Mouse (Mus musculus) left cerebral cortex, postnatal 36 days (tissue): Measurements from ENCODE around the gene Hnrnpf. TPM values are rescaled to one million over a fixed set of nuclear protein-coding genes. Genes with fewer than 3 reads are reported as not detected.

Experiments
- DNase-seq, 2 experiments: peaks; one replicate each; pipeline ENCODE4 v3.0.0; 2021 to 2022; ENCODE audit warnings: low spot score in 2 of 2, mixed read lengths in 1 of 2
- intact Hi-C: fragments of 180-260 bp; cut with DNase I; formaldehyde crosslinking; loops from one replicate; pipeline ENCODE4 v1.15.1; 2025
- total RNA-seq, 2 experiments: library from RNA; stranded (reverse); gene quantifications; 2 replicates each; pipeline ENCODE4 v1.2.3; 2021

Gene Hnrnpf
- total RNA-seq, 2 experiments from 2014 or later: 122 to 123 TPM

DNA sequence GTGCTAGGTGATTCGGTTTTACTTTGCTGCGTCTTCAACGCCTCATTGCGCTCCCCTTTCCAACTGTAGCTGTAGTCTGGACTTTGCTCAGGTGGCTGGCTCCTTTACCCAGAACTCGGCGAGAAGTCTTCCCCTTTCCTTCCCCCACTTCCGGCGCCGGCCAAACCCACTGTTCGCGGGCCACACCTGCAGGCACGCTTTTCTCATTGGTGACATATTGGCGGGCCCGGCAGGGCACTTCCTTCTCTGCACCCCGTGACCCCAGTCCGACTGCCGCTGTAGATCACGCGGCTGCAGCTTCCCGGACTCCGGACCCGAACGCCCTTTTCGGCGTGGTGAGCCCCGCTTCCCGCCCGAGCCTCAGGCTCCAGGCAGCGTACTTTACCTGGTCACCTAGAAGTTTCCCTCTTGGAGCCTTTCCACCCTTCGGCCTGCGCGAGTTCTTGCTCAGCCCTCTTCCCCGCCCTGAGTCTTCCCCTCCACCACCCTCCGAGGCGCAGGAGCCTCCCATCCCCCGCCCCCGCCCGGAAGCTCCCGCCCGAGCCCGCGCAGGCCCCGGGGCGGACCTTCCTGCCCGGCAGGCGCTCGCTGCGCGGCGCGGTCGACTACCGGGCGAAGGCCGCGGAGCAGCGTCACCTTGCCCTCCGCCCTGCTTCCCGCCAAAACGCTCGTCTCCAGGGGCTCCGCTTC, 16.8 kb downstream of the Hnrnpf start:
- intact Hi-C loops: loop anchor here (1.0 kb wide), 1 partner anchor 38 kb away; no protein-coding TSS in a partner anchor
- peak; percentile 66 to 71 for DNase-seq

DNA sequence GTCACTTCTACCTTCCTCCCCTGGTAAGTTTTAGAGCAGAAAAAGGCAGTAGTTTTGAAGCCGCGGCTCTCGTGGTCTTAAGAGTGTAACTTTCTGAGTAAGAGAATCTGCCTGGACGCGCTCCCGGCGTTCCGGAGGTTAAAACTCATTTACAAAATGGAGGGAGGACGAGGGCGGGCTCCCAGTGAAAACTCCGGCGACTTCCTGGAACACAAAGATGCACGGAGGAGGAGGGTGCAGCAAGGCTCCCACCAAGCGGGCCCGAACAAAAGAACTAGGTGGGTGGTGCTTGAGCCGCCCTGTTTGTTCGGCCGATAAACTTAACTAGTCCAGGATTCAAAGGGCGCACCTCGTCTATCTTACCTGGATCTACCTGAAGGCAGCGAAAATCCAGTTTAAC, 17.5 kb downstream of the Hnrnpf start:
- intact Hi-C loops: loop anchor here (1.0 kb wide), 1 partner anchor 38 kb away; no protein-coding TSS in a partner anchor
- peak; percentile 45 to 53 for DNase-seq

DNA sequence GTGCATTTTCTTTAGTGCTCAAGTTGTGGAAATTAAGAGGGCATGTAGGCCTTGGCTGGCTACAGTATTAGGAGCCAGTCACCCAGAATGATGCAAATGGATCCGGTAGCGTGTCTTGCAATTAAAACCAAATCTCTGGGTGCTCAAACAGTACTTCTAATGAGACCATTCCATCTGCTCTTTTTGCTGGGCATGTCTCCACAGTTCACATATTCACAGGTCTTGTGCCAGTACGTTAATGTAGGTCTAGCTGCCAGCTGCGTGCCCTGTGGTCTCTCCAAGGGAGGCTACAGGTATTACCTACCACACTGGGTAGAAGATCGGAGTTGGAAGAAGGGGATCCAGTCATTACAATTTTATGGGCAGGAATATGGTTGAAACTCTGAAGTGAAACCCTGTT, 17.9 kb downstream of the Hnrnpf start:
- intact Hi-C loops: no loop called here
- DNase-seq: no peak

DNA sequence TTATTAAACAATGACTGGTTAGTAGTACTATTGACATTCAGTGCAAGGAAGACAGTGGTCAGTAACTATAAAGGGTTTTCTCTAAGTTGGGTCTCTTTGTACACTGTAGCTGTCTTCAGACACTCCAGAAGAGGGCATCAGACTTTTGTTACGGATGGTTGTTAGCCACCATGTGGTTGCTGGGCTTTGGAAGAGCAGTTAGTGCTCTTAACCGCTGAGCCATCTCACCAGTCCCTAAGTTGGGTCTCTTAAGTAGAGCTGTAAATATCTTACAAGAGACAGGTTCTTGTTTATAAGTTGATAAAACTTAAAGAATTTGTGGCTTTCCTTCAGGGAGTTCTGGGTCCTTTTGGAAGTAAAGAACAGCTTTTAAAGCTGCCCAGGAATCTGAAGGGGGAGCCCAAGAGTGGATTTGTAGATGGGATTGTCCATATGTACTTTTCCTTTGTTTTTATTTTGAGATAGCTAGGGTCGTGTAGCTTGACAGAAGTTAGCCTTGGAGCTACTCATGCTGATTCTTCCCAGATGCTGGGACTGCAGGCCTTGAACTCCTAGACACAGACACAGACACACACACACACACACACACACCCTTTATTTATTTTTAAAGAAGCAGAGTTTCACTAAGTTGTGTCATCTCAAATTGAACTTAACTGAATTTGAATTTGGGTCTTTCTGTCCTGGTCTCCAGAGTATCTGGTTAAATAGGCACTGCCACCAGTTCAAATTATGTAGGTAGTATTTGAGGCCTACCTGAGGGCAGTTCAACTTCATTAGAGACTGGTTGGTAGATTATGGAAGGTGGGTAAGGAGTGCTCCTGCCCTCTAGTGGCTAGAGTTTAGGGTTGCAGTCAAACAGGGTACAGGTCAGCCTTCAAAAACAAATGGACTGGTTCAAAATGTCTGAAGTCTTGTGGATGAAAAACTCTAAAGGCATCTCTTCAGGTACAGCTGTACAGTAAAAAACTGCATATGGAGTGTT, 20.8 kb downstream of the Hnrnpf start:
- DNase-seq: no peak
- intact Hi-C loops: no loop called here

GRCm38 (mm10) chr6:117922041-117922440, 21.9 kb downstream of the Hnrnpf start:
- intact Hi-C loops: no loop called here
- DNase-seq: no peak

- no peak for DNase-seq
- intact Hi-C loops: no loop called here
Measured at GRCm38 (mm10) chr6:117926871-117927491, 26.9 kb downstream of the Hnrnpf start.

- intact Hi-C loops: no loop called here
Measured at GRCm38 (mm10) chr6:117927955-117928354, 27.8 kb downstream of the Hnrnpf start.

GRCm38 (mm10) chr6:117928746-117929145, 28.6 kb downstream of the Hnrnpf start:
- DNase-seq: no peak

More at GRCm38 (mm10) chr6:117927955-117928354, 27.8 kb downstream of the Hnrnpf start:
- DNase-seq: no peak

DNA sequence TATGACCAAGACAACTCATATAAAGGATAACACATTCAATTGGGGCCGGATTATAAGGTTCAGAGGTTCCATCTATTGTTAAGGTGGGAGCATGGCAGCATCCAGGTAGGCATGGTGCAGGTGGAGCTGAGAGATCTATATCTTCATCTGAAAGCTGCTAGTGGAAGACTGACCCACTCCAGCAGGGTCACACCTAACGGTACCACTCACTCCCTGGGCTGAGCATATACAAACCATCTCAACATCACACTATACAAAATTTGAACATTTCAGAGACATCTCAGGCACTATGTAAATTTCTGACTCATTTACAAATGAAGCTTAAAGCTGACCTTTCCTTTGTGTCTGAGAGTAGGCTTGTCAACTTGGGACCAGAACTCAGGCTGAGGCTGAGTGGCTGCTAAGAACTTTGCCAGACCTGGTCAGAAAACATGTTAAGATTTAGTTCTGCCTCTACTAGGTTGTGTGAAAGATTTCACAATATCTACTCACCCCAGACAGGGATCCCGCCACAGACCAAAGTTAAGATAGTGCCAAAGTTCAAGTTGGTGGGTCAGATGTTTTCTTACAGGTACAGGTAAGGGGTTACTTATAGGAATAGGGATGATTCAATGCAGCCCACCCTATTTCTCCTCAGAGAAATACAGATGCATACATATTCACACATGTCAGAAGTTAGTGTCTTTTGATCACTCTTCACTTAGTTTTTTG, 30.0 kb downstream of the Hnrnpf start:
- intact Hi-C loops: loop anchor here (10.0 kb wide), 1 partner anchor 165 kb away; no protein-coding TSS in a partner anchor
- DNase-seq: no peak

More at GRCm38 (mm10) chr6:117928746-117929145, 28.6 kb downstream of the Hnrnpf start:
- intact Hi-C loops: no loop called here

GRCm38 (mm10) chr6:117932325-117933051, 32.4 kb downstream of the Hnrnpf start:
- intact Hi-C loops: loop anchor here (10.0 kb wide), 1 partner anchor 162 kb away; no protein-coding TSS in a partner anchor
- peak in 1 of 2 experiments; percentile 24 for DNase-seq

DNA sequence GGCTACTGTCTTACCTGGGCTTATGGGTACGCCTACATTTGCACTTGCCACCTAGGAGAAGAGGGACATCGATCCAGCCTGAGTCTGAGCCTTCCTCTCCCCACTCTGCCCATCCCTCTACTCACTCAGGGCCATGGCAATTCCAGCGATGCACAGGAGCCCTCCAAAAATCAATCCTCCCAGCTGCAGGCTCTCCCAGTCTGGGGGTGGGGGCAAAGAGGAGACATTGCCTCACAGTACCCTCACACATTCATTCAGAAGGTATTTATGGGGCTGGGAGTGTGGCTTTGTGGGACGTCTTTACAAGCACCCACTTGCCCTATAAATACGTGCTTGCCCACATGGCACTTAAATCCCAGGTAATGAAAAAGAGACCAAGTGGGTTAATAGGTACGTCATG, 34.2 kb downstream of the Hnrnpf start:
- DNase-seq: no peak
- intact Hi-C loops: loop anchor here (10.0 kb wide), 1 partner anchor 160 kb away; no protein-coding TSS in a partner anchor

- DNase-seq: no peak
- intact Hi-C loops: loop anchor here (5.0 to 10.0 kb wide), 2 partner anchors 131 to 159 kb away; no protein-coding TSS in a partner anchor
Measured at GRCm38 (mm10) chr6:117935681-117936612, 35.8 kb downstream of the Hnrnpf start.

DNA sequence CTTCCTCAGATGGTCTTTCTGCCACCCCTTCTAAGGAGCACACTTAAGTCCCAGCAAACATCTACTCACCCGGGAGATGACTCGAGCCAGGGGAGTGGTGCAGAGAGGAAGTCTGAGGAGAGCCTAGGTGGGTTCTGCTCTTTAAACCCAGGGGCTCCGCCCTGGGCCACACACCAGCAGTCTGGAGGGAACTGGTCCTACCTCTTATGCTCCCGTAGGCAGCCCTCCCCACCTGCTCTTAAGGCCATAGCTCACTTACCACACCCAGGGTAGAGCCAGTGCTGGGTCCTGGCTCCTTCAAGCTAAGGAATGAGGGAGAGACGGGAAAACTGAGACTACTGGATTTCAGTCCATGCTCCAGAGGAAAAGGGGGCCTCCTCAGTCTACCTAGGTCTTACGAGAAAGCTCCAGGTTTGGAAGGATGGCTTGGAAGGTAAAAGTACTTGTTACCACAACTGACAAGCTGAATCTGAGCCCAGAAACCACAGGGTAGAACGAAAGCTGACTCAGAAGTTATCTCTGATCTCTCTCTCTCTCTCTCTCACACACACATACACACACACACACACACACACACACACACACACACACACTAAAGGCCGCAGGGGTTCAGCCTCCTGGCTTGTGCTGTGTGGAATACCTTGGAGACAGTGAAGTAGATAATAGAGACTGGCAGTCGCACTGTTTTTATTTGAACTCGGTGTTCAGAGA, 37.3 kb downstream of the Hnrnpf start, which contains the start of gene Fxyd4:
Gene Fxyd4, minus strand, starts transcription at position 471 of the 711 bp plus-strand sequence.
- no peak for DNase-seq

GRCm38 (mm10) chr6:117938951-117939350, 38.8 kb downstream of the Hnrnpf start:
- intact Hi-C loops: loop anchor here (5.0 to 10.0 kb wide), 2 partner anchors 128 to 156 kb away; no protein-coding TSS in a partner anchor
- peak in 1 of 2 experiments; percentile 16 for DNase-seq

More for the DNA sequence above, 37.3 kb downstream of the Hnrnpf start, which contains the start of gene Fxyd4:
- intact Hi-C loops: loop anchor here (5.0 to 10.0 kb wide), 2 partner anchors 130 to 157 kb away; no protein-coding TSS in a partner anchor

DNA sequence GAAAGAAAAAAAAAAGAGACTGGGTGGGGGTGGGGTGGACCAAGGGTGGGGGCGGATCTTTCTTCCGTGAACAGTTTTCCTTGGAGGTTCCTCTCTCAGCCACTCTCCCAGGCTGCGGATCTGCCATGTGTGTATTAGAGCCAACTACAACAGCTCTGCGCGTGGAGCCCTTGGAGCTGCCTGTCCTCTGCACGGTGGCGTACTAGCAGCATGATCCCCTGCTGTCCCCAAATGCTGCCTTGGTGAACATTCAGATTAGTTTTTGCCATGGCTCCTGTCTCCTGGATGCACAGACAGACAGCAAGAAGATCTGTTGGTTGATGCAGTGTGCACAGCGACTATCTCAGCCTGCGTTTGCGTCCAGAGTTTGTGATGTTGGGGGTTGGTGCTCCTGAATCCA, 42.6 kb downstream of the Hnrnpf start:
- DNase-seq: peak in 1 of 2 experiments; percentile 30
- intact Hi-C loops: loop anchor here (5.0 kb wide), 1 partner anchor 70 kb away; the partner anchor contains the start of gene Rasgef1a

DNA sequence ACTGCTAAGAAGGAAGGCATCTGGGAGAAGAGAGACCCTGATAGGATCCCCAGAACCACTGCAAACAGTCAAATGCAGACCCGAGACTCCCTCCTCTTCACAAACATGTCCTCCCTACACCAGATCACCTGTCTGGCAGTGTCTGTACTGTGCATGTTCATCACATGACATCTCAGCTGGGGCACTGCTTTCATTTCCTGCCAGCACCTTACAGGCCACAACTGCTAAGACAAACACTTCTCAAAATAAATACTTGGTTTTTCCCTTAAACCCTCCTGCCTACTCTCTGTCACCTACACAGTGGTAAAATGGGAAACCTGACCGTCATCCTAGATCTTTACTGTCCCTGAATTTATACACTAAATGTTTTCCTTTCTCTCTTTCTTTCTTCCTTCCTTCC, 43.8 kb downstream of the Hnrnpf start:
- intact Hi-C loops: loop anchor here (5.0 kb wide), 1 partner anchor 68 kb away; the partner anchor contains the start of gene Rasgef1a
- no peak for DNase-seq
